Mouse (Mus musculus) embryonic fibroblast, embryonic 13.5 days (primary cell): ENCODE measurements around the gene Gm49673.
"Not testable (repeated sequence)": the region's sequence is repeated elsewhere in the genome, so short reads cannot be mapped to it uniquely, and the experiment has no call there.

Source experiments
- CTCF ChIP-seq: IDR thresholded peaks from 2 replicates; pipeline ENCODE4 v1.5.1; 2011; ENCODE audit warnings: mild to moderate bottlenecking, control low read depth, low read length, moderate library complexity, borderline replicate concordance; ENCODE audit not compliant: insufficient read depth
- POLR2A ChIP-seq: IDR thresholded peaks from 2 replicates; pipeline ENCODE4 v1.6.1; 2011; ENCODE audit warnings: low read depth, mild to moderate bottlenecking, control low read depth, low read length, moderate library complexity

DNA sequence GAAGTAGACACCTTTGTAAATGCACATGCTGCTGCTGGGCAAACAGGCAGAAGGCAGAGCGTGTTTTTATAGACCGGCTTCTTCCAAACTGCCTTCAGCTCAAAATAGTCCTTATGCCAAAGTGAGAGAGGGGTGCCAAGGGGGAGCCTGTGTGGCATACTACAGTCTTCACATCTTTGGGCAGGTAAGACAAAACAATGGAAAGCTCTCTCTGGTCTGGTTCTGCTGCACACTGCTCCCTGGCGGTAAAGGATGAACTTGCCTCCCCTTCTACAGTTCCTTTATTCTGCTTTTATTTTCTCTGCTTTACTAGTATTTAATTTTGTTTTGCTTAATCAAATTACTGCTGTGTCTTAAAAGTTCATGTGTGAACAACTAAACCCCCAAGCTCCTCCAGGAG lies 13.4 kb upstream of the Gm49673 start:
- TF ChIP-seq POLR2A, CTCF: not testable (repeated sequence)
